Mouse (Mus musculus) ovary, postnatal 10 days (tissue): Measurements from ENCODE around the gene Fam186b.
A peak's percentile ranks its signal among the peaks of the same experiment; 100 is the strongest.

Source experiments
- DNase-seq: peaks from one replicate; pipeline ENCODE4 v3.0.0; 2022; ENCODE audit warnings: low spot score

Gene Fam186b

DNA sequence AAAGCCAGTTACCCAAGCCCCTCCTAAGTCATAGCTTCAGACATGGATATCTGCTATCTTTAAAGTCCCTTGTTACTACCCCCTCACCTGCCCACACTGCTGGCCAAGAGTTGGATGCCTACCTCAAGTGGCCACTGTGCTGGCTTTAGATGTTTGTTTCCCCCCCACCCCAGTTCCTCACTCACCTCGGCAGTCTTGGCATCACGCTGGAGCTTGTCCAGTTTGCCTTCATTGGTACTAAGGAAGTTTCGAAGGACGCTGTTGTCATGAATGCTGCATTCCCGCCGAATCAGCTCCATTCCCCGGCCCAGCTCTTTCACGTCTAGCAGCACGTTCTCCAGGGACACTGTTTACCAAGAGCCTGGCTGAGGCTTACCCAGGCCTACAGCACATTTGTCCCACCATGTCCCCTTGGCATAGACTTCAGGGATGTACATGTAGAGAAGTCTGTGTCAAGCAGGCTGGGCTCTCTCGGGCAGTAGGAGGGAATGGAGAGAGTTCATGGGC, 24.5 kb upstream of the Fam186b start:
- DNase-seq = no peak

GRCm38 (mm10) chr15:99319411-99319871, 23.8 kb upstream of the Fam186b start:
- no peak for DNase-seq

DNA sequence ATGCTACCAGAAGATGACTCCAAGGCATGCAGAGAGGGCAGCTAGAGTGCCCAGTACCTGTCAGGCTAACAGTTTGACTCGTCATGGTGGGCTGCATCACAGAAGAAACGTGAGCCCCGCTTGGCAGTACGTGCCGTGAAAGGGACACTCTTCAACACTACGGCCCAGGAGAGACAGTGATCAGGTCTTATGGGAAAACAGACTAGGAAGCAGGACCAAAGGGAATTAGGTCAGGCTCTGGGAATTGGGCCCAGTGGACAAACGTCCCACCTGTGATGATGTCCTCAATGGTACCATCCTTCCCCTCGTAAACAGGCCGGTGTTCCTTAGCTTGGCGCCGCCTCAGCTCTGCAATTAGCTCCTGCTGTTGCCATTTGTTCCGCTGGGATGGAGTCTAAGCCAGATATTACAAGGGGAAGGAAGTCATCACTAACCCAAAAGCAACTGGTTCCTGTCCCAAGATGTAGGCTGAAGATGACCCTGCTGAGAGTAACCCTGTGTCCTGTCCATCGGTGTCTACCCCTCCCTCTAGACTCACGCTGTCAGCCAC, 23.2 kb upstream of the Fam186b start:
- DNase-seq = no peak

DNA sequence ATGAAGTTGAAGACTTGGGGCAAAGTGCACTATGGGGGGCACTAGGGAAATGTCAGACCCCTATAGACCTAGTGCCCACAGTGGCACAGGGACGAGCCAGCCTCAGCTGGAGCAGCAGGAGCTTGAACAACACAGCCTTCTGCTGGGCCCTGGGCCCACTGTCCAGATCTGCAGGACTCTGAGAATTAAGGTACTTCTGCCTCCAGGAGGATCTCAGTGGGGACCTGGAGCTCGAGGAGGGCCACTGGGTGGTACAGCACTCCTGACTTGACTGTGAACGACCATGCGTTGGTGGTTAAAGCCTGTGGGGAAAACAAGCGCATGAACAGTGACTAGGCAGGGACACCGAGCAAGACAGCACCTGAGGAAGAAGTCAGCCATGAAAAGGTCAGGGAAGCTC, 22.4 kb upstream of the Fam186b start:
- no peak for DNase-seq

GRCm38 (mm10) chr15:99317267-99317651, 21.6 kb upstream of the Fam186b start:
- DNase-seq = no peak

DNA sequence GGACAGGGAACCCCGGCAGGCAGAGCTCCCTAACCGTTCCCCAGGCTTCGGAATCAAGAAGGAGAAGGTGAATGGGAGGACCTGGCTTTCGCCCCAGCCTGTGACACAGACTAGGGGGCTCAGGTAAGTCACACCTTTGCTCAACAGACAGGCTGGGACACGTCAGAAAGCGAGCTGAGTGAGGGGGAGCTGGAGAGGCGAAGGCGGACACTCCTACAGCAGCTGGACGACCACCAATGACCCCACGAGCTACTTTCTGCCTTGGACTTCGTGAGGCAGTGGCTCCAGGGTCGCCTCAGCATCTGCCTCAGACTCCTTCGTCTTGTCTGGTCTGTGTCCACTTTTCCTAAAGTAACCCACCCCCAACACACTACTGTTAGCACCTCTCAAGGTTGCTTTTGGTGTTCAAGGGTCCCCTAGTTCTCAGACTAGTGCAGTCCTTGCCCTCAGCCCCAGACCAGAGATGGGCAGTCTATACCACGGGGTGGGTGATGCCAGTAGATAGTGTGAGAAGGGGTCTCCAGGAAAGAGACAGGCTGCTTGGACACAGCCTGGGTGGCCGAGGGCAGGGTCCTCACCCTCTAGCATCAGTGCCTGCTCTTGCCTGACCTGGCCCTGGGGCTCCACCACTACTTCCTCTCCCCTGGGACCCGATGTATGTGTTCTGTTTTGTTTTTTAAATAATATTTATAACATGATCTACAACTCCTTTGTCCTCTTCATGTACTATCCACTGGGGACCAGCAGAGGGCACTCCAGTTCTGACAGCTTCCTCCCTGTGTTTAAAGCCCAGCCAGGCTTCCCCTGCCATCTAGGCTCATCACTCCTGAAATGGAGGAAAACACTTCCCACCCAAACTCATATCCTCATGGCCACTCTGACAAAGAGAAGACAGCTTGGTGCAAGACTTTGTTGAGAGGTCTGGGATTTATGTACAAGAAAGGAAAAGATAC, 20.9 kb upstream of the Fam186b start:
- DNase-seq = peak; percentile 56

GRCm38 (mm10) chr15:99314891-99315290, 19.2 kb upstream of the Fam186b start:
- DNase-seq = no peak

DNA sequence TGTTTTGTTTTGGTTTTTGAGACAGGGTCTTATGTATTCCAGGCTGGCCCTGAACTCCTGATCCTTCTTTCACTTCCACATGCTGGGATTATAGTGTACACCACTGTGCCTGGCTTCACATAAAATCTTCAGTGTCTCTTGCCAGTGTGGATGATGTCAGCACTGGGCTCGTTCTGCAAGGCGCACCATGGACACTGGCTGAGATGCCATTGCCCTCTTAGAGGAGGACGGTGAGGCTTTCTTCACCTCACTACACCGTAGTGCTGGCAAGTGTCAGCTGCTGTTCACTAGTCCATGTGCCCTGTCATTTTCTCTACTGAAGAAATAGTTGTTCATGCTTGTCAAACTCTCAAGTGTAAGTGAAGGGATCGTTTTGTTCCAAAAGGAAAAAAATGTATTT, 14.9 kb upstream of the Fam186b start:
- DNase-seq = no peak

DNA sequence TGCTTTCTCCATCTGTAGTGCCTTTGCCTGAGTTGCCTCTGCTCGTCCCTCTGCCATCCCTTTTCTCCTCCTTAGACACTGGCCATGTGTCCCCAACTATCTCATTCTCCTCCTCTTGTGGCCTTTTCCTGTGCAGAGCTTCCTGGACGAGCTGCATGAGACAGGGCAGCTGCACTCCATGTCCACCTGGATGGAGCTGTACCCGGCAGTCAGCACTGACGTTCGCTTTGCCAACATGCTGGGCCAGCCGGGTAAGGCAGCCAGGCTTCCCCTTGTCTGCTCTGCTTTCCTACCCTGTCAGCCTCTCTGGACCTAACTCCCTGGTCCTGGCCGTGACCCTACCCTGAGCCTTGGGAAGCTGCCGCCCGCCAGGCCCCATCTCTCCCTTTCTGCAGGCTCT, 13.9 kb upstream of the Fam186b start:
- no peak for DNase-seq

- no peak for DNase-seq
Measured at GRCm38 (mm10) chr15:99307476-99307875, 11.8 kb upstream of the Fam186b start.

GRCm38 (mm10) chr15:99296213-99296612, 525 bp upstream of the Fam186b start:
- no peak for DNase-seq

DNA sequence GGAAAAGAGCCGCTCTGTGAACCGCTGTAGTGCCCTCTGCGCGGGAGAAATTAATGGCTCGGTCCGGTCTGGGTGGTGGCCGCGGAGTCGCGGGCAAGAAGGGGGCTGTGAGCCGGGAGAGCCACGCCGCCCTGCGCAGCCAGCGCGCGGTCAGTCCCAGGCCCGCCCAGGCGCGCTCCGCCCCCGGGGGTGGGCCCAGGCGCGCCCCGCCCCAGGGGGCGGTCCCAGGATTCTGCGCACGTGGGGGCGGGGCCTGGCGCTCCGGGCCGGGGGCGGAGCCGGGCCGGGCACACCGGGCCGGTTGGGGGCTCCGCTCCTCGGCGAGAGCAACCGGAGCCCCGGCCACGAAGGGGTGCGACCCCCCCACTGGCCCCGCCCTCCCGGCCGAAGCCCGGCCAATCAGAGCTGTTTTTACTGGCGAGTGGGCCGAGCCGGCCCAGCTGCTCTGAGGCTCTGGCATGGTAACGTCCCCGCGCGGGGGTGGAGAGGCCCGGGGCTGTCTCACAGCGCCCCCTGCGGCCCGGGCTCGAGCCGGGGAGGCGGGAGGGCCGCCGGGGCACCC, 794 bp downstream of the Fam186b start, which contains the start of gene Prpf40b:
TSS of gene Prpf40b (plus strand) at position 275 of the 562 bp plus-strand sequence.
- peak; percentile 90 for DNase-seq

- DNase-seq = no peak
Measured at GRCm38 (mm10) chr15:99294287-99294686, 1.4 kb downstream of the Fam186b start.

DNA sequence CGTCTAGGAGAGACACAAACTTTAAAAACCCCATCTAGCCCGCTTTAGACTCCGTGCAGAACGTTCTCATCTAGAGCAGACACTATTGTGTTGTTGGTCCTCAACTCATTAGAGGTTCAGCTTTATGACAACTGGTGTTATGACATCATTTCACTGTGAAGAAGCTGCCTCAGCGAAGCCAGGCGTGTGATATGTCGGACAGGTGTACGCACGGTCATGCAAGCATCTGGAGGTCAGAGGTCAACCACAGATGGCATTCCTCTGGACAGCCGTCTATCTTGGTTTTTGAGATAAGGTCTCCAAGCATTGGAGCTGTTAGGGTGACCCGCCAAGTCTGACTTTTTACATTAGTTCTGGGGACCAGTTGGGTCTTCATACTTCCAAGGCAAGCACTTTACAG, 5.1 kb downstream of the Fam186b start:
- no peak for DNase-seq

DNA sequence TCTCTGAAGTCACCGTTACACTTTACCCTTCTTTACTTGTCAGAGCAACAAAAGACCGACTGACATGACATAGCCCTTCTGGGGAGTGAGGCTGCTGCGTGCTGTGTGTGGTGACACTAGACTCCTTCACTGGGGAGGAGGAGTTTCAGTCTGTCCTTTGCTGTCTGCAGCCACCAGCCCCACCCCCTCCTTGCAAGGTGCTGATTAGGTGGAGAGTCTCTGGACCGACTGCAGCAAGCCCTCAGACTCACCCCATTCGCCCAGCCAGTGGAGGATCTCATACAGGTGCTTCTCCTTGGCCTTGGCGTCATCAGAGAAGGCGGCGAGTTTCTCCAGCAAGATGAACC, 10.5 kb downstream of the Fam186b start:
- no peak for DNase-seq

DNA sequence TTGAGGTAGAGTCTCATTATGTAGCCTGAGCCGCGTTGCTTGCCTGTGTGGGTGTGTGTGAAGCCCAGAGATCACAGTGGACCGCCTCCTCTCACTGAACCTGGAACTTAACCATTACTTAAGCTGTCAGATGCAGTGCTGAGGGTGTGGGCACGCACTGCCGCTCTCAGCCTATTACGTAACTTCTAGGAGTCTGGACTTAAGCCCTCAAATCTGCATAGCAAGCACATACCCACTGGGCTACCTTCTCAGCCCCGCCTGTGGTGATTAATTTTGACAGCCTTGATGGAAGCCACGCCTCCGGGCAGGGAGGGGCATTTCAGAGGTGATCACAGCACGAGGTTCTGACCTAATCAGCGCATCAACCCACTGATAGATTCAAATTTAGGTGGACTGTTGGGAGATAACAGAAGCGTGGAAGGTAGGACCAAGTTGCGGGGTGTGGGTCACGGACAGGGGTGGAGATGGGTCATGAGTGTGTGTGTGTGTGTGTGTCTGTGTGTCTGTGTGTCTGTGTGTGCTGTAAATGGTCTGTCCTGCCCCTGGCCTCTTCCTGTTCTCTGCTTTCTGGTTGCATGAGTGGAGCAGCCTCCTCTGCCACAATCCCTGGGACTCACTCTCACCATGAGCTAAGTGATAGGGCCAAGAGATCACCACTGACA, 11.0 kb downstream of the Fam186b start:
- no peak for DNase-seq

DNA sequence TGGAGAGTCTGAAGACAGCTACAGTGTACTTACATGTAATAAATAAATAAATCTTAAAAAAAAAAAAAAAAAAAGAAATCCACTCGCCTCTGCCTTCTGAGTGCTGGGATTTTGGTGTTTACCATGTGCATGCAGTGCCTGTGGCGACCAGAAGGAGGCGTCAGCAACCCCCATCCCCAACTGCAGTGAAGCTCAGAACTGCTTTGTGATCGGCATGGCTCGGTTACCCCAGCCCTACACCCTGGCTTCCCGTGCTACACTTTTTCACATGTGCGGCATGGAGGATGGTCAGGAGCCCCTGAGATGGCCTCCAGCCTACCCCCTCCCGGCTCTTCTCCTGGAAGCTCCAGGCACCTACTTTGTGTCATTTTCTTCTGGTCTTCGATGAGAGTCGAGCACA, 12.2 kb downstream of the Fam186b start:
- DNase-seq = no peak

- DNase-seq = no peak
Measured at GRCm38 (mm10) chr15:99278271-99278670, 17.4 kb downstream of the Fam186b start.

DNA sequence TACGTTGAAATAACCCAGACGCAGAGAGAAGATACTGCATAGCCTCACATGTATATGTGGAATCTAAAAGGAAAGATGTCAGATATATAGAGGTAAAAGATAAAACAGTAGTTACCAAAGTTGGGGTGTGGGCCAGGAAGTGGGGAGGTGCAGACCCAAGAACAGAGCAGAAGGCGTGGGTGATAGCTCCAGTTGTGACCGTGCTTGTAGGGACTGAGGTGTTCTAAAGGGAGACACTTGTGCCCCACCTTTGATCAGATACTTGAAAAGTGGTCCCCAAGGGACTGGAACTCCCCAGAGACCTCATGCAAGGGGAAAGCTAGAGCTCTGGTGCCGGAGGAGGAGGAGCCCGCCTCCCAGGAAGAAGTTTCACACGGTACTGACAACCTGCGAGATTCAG, 19.6 kb downstream of the Fam186b start:
- no peak for DNase-seq

DNA sequence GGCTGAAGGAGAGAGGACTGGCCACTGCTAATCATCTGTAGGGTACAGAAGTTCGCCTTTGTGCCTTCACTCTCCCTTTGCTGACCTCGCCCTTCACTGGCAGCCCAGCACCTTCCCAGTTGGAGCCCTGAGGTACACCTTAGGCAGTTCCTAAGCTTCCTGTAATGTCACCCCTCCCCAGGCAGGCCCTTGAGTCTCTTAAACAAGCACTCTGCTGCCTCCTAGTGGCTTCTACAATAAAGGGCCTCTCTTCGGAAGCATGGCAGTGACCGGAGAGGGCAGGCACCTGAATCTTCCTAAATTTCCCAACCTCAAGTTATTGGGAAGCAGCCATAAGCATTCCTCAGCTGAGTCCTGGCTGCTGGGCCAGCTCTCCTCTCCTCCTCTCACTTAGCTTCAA, 30.0 kb downstream of the Fam186b start:
- DNase-seq = no peak

DNA sequence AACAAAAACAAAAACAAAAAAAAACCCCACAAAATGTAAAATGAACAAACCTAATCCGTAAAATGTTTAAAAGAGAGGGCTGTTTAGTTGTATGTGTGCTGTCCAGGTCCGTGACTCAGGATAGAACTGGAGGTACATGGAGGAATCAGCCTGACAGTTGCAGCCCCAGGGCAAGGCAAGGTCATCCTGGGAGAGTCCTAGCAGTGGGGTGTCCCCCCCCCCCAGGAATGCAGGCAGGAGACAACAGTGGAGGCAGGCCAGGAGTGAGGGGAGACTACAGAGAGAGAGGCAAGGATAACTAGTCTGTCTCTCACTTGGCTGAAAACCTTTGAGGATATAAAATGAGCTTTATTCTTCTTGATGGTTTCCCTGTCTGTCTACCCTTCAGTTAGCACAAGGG, 31.3 kb downstream of the Fam186b start:
- DNase-seq = no peak

DNA sequence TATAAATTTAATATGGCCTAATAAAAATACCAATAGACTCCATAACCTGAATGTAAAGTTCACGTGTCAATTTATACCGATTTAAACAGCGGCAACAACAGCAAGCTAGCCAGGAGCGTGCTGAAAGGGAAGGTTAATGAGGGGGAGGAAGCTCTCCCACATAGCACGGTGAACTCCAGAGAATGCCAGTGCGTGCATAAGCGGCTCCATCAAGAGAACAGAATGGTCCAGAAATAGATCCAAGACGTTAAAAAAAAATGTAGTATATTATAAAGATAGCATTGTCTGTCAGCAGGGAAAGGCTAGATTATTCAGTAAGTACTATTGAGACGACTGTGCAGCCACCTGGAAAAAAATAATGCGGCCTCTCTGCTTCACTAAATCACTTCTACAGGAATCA, 33.0 kb downstream of the Fam186b start:
- DNase-seq = no peak
